Mouse (Mus musculus) layer of hippocampus, postnatal 14 days (tissue): ENCODE data around the gene Ly6g6c. TPM values are rescaled to one million over a fixed set of nuclear protein-coding genes. Genes with fewer than 3 reads are reported as not detected.
A peak's percentile ranks its signal among the peaks of the same experiment; 100 is the strongest.

ENCODE experiments used
- DNase-seq, 2 experiments: peaks; one replicate each; pipeline ENCODE4 v3.0.0; 2021 to 2022; ENCODE audit warnings: low spot score in 2 of 2, mixed read lengths in 1 of 2
- total RNA-seq, 2 experiments: library from RNA; stranded (reverse); gene quantifications; 2 replicates each; pipeline ENCODE4 v1.2.3; 2021

The Ly6g6c gene
- total RNA-seq, 2 experiments from 2014 or later, result not detected

DNA sequence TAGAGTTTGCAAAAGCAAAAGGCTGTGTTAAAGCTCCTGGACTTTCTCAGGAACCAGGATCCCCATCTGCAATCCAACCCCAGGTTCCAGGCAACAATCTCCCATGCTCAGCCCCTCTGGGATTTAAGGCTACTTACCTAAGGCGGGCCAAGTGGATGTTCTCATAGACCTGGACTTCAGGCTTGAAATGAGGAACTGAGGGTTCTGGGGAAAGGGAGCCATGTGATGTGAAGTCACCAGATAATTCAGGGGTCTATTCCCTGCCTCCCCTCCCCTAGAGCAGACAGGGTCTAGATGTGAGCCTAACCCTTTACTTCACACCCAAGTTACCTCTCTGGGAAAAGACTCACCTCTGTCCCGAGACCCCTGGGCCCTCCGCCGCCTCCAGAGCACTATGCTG is 15.5 kb downstream of the Ly6g6c start:
- no peak for DNase-seq

DNA sequence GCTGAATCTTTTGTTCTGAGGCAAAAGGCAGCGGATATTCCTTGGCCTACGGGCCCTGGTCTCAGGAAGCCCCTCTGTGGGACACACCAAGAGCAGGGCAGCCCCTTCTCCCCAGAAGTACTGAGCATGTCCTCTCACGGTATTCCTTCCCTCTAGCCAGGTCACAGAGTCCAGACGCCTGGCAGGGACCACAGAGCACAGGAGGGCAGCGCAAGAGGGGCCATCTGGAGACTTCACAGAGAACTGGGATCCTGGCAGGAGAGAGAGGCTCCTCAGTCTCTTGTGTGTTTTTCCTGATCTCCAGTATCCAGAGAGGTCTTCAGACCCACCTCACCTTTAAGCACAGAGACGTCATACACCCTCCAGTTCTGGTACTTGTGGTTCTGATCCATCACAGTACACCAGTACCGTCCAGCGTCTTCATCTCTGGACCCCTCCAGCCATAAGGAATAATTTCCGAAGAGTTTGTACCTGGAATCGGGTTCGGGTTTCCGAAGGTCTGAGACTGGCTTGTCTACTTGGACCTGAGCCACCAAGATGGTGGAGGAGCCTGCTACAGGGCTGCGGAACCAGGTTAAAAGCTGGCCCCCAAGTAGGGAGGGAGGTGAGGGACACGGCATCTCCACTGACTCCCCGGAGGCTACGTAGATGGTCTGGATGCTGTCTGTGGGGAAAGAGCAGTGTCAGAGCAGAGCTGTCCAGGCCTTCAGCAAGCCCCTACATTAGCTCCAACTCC is 17.8 kb downstream of the Ly6g6c start:
- no peak for DNase-seq

DNA sequence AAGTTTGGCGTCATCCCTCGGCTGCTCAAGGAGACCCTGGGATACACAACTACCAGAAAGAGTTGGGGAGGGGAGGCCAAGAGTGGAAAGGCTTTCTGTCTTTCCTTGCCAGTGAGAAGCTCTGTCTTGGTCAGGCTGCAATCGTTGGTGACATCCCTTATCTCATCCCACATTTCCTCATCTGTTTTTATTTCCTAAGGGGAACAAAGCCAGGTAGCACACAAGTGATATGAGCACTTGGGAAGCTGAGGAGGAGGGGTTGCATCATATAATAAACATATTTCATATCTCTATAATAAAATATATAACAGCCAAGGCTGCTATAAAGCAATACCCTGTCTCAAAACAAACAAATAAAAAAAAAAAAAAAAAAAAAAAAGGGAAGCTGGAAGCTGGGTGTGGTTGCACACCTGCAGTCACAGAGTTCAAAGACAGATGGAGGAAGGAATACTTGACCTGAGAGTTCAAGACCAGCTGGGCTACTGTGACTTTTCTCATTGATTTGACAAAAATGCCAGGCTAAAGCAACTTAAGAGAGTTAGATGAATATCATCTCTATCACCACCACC is 18.8 kb downstream of the Ly6g6c start:
- no peak for DNase-seq

DNA sequence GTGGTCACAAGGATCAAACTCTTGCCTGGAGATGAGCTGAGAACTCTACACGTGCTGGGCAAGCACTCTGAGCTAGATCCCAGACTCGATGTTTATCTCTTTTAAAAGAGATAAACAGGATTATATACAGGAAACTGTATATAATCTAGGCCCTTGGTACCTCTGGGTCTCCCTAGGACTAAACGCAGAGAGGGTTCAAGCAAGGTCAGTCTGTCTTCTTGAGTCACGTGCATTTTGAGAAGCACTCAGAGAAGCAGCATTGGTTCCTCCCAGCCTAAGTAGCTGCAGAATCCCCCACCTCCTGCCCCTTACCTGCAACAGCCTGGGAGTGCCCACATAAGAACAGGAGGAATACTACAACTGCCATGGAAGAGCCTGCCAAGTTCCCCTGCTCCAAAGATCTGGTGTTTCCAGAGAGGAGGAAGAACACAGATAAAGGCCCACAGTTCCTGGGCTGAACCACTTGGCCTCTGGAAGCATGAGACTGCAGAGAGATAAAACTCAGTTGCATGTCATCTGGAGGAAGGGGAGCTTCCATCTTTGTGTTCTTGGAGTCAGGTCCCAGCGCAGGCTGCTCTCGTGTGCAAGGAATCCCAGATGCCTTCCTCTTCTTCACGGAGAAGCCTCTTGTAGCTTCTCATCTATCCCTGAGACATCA is 20.1 kb downstream of the Ly6g6c start, which contains the start of gene Ly6g6f:
Gene Ly6g6f (minus strand): TSS at position 403 of the 658 bp plus-strand sequence.
- no peak for DNase-seq

DNA sequence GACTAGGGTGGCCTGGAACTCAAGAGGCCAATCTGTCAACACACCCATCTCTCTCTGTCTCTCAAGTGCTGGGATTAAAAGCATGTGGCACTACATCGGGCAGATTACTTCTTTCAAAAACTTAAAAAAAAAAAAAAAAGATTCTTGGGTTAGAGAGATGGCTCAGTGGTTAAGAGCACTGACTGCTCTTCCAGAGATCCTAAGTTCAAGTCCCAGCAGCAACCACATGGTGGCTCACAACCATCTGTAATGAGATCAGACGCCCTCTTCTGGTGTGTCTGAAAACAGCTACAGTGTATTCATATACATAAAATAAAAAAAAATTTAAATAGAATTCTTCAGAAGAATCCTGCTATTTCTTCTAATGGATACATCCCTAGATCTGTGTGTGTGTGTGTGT is 23.0 kb downstream of the Ly6g6c start:
- DNase-seq, result no peak

DNA sequence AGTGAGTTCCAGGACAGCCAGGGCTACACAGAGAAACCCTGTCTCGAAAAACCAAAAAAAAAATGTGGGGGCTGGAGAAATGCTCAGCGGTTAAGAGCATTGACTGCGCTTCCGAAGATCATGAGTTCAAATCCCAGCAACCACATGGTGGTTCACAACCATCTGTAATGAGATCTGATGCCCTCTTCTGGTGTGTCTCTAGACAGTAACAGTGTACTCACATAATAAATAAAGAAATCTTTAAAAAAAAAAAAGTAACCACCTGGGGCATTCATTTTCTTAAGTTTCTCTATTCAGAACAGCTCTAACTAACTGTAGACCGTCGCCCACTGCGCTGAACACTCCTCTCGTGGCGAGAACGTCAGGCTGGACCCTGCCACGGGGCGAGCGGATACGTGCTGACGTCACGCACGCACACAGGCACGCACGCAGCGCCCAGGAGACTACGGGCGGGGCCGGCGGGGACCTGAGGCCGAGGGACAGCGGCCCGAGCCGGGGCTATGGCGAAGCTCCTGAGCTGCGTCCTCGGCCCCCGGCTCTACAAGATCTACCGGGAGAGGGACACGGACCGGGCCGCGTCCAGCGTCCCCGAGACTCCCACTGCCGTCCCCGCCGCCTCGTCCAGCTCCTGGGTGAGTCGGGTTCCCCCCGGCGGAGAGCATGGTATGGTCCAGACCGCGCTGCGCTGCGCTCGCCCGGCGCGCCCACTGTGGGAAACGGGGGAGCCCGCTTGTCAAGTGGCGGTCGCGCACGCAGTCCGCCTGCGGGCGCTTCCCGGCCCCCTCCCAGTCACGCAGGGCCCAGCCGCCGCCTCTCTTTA is 23.8 kb downstream of the Ly6g6c start, which contains the start of gene Abhd16a:
Gene Abhd16a (plus strand): TSS at position 439 of the 820 bp plus-strand sequence.
- DNase-seq, result peak; percentile 96 to 97

DNA sequence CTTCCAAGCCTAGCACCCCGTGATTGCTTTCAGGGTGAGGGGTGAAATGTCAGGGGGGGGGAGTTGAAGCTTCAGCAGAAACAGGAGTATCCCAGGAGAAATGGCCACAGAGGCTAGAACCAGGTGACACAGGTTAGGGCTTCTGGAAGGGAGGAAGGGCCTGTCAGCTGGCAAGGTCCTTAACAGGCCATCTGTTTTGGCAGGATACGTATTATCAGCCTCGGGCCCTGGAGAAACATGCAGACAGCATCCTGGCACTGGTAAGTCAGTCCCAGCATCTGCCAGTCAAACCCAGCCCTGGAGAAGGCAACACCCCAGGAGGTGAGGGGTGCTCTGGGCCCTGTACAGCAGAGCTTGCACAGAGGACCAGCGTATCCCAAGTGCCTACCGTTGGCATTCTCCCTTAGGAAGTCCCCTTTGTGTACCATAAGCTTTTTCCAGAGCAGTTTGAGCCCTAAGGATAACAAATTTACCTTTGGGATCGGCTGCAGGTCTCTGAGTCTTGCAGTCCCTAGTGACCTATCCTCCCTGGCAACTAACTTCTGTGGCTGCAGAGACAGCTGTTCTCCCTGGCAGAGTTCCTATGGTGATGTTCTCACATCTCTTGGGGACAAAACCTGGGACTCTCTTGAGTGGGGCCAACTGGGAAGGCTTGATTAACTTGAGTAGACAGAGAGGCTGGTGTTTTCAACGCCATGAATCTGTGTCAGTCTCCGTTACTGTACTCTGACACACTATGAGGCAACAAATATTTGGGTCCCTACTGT is 25.2 kb downstream of the Ly6g6c start:
- DNase-seq, result peak in 1 of 2 experiments; percentile 27

DNA sequence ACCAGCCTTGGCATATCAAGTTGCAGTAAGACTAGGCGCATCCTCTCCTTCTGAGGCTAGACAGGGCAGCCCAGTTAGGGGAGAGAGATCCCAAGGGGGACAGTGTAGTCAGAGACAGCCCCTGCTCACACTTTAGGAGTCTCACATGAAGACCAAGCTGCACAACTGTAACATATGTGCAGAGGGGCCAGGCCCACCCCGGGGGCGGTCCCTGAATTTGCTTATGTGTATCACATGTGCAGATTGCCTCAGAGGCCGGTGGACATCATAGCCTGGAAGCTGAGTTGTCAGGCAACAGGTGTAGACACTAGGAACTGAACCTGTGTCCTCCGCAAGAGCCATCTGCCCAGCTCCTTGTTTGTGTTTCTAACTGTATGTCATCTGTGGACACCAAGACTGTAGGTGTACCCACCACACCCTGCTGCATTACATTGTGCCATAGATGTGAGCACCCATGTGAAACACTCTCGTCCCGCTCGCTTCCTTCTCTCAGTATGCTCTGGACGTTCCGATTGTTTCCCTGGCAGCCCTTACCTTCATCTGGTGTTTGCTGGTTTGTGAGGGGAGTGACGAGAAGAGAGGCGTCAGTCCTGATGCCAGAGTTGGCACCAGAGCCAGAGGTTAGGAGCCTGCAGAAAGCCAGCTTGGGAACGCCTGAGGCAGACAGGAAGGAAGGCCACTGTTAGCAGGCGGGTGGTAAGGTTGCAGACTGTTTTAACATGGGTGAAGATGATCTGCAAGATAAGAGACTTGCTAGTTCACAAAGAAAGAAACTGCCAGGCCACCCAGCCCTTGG is 27.4 kb downstream of the Ly6g6c start:
- no peak for DNase-seq

DNA sequence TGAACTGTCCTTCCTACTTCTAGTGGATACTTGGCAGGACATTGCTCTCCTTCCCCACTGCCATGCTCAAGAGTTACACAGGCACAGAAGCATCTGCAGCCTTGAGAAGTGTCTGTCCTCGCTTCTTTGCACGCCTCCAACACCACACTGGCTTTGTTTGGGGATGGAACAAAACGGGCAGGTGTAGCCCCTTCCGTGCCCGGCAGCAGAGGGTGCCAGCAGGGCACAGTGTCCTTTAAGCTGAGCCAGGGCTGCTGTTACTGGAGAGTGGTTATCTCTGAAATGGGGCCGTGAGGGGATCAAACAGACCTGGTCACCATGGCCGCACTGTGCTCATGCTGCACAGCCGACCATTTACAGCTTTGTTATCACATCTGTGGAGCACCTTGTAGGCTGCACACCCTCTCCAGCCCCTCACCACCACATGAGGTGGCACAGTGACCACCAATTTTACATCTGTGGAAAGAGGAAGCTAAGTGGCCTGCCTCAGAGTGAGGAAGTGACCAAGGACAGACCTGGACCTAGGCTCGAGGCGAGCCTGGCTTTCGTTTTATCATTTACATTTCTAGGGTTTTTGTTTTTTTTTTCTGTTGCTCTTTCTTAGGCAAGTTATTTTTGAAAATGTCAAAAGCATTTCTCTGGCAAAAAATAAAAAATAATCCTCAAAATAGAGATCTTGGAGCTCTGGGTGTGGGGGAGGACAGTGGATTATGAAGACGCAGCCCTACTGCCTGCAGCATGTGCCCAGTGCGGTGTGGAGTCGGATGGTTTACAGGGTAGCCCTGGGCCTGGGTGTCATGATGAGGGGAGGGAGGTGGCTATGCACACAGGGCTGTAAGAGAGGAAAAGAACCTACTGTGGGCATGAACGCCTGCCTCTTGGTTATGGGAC is 29.5 kb downstream of the Ly6g6c start:
- DNase-seq, result no peak

DNA sequence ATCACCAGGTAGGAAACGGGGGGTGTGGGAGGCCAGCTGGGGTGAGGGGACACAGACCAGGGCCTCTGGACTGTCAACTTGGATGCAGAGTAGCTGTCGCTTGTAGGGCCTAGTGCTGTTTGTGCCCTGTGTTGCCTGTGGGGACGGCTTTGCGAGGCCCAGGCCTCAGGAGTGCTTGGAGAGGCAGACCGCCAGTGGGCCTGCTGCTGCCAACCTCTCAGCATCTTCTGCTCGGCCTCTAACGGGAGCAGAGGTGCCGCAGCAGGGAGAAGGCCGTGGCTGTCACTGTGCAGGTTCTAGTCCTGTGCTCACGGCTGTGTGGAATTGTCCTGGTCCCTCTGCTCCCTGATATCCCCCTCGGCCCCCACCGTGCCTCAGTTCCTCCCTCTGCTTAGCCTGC is 31.4 kb downstream of the Ly6g6c start:
- DNase-seq, result no peak

DNA sequence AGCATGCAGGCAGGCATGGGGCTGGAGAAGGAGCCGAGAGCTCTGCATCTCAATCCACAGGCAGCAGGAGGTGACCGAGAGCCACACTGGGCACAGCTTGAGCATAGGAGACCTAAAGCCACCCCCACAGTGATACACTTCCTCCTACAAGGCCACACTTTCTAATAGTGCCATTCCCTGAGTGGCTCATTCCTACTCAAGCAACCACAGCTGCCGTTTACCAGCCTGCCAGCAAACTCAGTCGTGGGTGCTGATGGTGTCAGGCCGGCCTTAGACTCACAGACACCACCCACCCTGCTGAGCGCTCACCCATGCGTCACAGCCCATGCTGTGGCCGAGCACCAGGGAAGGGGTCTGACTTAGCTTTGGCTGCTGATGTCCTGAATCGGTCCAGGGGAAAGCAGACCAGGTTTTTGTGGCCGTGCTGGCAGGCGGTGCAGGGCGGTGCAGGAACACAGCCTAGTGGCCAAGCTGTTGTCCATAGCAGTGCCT is 32.0 kb downstream of the Ly6g6c start:
- no peak for DNase-seq

DNA sequence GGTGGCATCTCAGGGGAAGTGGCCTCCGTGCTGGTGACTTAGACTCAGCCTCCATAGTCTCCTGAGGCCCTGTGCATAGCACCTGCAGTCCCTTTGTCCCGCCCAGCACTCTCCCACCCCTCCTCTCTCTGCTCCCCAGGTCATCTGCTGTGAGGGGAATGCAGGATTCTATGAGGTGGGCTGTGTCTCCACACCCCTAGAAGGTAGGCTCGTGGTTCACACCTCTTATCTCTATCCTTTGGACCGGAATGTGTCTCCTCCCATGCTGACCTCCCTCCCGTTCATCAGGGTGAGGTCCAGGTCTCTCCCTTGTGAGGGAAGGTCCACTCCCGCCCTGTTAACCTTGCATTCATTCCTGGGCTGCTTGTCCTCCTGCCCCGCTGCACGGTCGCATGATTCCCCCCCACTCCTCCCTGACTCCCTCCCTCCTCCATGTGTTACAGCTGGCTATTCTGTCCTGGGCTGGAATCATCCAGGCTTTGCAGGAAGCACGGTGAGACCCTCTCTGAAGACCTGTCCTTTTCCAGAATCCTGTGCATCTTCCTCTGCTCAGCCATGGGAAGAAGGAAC is 35.1 kb downstream of the Ly6g6c start:
- DNase-seq, result no peak

DNA sequence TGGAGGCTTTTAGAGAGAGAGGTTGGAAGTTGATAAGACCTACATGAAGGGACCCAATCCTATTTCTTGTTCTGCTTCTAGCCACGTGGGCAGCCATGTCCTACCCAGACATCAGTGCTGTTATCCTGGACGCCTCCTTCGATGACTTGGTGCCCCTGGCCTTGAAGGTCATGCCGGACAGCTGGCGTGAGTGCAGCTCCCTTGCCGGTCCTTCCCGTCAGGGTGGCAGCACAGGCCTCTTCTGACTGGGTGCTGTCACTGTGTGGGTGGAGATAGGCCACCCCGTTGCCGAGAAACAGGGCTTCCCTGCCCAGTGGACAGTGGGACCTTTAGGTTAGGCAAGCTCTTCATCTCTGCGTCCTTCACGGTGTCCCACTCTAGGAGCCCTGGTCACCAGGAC is 36.0 kb downstream of the Ly6g6c start:
- no peak for DNase-seq

DNA sequence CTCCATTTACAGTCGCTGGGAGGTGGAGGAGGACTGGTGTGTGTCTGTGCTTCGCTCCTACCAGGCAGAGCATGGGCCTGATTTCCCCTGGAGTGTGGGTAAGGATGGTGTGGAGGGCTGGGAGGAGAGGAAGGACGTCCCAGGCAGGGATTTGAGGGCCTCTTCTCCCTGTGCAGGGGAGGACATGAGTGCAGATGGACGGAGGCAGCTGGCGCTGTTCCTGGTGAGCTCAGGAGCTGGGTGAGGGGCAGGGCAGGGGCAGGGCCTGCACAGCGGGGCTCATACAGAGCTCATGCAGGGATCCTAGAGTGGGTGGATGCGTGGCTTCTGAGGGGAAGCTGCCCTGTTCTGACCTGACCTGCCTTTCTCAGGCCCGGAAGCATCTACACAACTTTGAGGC is 37.1 kb downstream of the Ly6g6c start:
- no peak for DNase-seq

DNA sequence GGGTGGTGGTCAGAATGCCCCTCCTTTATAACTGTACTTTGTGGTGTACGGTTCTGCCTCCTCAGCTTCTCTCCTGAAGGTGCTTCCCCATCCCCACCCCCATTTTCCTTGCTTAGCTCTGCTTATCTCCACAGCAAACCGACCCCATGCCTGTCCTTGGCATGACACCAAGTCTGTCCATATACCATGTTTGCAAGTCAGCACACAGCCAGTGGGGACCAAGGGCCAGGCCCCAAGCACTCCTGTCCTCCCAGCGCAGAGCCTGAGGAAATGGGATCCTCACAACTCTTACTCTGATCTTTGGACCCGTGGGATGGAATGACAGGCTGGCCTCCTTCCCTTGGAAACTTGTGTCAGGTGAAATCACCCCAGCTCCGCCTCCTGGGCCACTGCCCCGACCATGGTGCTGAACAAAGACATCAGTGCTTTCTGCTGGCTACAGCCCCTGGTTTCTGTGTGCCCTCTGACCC is 38.1 kb downstream of the Ly6g6c start:
- no peak for DNase-seq

DNA sequence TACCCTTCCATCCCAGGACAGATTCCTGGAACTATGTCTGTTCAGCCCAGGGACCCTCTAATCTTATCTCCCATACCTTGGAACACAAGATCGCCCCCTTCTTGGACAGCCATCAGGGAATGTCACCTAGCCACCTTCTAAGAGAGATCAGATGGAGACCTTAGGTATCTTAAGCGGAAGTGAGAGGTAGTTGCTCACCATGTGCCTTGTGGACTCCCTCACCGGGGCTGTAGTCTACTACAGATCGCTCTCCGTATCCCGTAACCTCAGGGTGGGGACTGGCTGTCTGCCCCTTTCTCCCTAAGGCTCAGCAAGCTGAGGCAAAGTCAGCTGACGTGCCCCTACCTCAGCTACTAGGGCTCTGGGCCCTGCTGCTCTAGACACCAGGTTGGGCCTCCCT is 38.9 kb downstream of the Ly6g6c start:
- no peak for DNase-seq

DNA sequence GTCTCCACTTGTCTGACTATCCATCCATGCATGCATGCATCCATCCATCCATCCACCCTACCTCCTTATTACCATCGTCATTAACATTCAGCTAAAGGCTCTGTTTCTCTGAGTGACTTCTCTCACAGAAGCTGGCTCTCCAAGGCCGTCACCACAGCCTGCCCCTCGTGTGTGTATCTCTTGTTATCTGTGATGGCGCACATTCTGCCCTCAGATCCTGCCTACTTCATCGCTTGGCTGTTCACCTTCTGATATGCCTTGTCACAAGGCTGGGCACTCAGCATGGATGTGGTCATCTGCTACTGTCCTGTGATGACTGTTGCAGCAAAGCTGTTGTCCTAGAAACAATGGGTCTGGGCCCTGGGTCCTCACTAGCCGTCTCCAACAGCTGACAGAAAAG is 39.6 kb downstream of the Ly6g6c start:
- DNase-seq, result no peak

DNA sequence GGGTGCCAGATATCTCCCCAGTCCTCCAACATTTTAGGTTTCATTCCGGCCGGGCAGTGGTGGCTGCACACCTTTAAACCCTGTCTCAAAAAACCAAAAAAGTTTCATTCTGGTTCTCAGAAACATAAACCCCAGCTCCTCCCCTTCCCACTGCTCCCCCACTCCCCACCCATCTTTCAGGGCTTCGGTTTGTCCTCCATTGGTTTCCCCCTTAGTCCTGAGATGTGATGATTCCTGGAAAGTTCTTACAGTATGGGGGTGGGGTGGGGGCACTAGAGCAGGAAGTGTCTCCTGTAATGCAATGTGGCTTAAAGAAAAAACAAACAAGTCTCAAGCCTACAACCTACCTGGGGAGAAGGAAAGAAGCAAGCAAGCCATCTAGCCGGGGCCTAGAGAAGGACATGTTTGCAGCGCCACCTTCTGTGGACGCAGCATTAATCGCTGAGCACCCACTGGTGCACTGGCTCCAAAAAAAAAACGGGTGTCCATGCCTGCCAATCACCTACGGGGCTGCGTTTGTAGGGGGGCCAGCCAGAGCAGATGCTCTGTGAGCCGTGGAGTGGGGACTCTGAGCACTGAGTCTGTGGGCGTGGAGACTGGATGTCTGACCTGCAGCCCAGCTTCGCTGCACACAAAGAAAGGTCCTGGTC is 40.7 kb downstream of the Ly6g6c start:
- DNase-seq, result no peak
